Mouse (Mus musculus) kidney, adult 11 months (tissue): ENCODE data around the gene Dck.
"Not testable (repeated sequence)": the region's sequence is repeated elsewhere in the genome, so short reads cannot be mapped to it uniquely, and the experiment has no call there.

ENCODE experiments used
- DNase-seq: peaks from one replicate; pipeline ENCODE4 v3.0.0; 2022

The Dck gene

GRCm38 (mm10) chr5:88764987-88765481 is at the start of gene Dck:
Gene Dck, plus strand, starts transcription at chr5:88764996.
- peak; percentile 98 for DNase-seq

DNA sequence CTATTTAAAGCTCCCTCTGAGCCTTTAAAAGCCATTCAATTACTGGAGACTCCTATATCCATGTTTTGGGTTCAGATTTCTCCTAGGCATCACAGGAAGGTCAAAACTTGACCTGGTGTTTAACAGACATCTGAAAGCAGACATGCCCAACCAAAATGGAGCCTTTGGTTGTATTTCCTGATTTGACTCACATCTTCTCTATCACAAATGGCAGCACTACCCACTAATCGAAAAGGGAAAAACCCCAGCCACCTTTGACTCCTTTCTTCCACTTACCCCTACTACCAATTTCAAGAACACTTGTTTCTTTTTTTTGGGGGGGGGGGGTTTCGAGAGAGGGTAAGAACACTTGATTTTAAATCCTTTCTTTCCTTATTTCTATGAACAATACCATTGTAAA is 47.8 kb upstream of the Dck start:
- DNase-seq: no peak

DNA sequence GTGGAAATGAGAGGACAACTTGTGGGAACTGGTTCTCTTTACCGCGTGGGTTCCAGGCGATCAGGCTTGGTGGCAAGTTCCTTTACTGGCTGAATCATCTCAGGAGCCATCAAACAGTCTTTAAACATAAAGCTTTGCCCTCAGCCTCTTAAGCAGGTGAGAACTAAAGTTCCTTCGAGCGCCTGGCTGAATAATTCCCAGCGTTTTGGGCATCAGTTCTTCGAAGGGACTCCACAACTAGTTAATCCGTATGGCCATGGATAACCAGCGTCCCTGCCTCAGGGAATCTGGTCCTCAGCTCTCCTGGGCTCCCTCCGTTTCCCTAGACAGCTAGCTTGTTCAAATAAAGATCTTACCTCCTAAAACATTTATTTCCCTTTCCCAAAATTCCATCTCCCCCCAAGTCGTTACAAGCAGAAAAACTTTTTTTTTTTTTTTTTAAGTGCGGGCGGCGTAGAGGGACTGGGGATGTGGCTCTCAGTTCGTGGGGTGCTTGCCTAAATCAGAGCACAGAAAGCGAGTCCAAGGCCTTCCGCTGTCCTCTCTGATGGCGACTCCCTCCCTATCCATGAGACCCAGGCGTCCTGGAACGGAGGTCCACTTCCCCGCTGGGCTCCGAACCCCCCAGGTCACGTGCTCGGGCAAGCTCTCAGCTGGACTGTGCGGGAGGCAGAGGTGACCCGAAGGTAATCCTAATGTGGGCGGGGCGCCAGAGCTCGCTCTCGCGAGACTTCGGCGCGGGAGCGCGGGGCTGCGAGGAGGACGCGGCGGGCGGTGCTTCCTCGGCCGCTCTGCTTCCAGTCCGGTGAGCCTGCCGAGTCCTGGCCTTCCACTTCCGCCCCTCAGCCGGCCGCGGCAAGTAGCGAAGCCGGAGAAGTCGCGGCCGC is 44.4 kb upstream of the Dck start, which contains the start of gene Mob1b:
TSS of gene Mob1b (plus strand) at position 740 of the 887 bp plus-strand sequence.
- peak; percentile 97 for DNase-seq

DNA sequence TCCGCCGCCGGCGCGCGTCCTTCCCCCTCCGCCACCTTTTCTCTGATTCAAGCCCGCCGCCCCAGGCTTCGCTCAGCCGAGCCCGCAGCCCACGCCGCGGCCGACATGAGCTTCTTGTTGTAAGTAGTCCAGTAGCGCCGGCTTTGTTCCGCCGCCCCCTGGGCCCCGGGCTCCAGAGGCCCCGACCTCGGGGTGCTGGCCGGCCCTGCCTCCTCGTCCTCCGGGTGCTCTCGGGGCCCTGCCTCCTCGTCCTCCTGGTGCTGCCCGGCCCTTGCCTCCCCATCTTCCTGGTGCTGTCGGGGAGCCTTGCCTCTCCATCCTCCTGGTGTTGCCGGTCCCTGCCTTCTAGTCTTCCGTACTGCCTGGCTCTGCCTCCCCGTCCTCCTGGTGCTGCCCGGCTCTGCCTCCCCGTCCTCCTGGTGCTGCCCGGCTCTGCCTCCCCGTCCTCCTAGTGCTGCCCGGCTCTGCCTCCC is 43.8 kb upstream of the Dck start:
- no peak for DNase-seq

DNA sequence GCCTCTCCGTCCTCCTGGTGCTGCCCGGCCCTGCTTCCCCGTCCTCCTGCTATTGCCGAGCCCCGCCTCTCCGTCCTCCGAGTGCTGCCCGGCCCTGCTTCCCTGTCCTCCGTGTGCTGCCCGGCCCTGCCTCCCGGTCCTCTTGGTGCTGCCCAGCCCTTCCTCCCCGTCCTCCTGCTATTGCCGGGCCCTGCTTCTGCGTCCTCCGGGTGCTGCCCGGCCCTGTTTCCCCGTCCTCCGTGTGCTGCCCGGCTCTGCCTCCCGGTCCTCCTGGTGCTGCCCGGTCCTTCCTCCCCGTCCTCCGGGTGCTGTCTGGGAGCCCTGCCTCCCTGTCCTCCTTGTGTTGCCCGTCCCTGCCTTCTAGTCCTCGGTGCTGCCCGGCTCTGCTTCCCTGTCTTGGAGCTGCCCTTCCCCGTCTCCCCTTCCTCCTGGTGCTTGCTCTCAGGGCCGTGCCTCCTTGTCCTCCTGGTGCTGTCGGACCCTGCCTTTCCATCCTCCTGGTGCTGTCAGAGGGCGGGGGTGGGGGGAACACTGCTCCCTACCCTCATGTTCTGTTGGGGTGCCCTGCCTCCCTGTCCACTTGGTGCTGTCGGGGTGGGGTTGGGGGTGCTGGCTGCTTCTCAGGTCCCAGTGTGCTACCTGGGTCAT is 43.1 kb upstream of the Dck start:
- DNase-seq: peak; percentile 35

DNA sequence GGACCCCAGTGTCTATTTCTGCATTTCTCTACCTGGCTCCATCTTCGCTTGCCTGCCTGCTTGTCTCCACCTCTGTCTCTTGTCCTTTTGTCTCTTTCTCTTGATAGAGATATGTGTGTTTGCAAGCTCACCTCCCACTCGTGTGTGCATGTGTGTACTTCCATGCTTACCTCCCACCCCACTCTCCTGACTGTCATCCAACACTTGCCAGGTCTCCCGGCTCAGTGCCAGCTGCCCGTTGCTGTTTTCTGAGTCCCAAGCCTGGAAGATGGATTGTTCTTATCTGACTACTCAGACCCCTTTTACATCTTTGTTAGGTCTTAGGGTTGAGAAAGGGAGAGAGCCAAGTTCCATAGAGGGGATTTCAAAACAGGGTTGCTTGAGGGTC is 42.6 kb upstream of the Dck start:
- DNase-seq: no peak

GRCm38 (mm10) chr5:88724030-88724429 is 40.8 kb upstream of the Dck start:
- no peak for DNase-seq

GRCm38 (mm10) chr5:88727593-88728144 is 37.1 kb upstream of the Dck start:
- DNase-seq: no peak

GRCm38 (mm10) chr5:88734786-88735185 is 30.0 kb upstream of the Dck start:
- DNase-seq: no peak

DNA sequence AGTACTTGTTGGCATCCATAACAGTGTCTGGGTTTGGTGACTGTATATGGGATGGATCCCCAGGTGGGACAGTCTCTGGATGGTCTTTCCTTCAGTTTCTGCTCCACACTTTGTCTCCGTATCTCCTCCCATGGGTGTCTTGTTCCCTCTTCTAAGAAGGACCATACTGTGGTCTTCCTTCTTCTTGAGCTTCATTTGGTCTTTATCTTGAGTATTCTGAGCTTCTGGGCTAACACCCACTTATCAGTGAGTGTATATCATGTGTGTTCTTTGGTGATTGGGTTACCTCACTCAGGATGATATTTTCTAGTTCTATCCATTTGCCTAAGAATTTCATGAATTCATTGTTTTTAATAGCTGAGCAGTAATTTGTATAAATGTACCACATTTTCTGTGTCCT is 23.7 kb upstream of the Dck start:
- DNase-seq: not testable (repeated sequence)

DNA sequence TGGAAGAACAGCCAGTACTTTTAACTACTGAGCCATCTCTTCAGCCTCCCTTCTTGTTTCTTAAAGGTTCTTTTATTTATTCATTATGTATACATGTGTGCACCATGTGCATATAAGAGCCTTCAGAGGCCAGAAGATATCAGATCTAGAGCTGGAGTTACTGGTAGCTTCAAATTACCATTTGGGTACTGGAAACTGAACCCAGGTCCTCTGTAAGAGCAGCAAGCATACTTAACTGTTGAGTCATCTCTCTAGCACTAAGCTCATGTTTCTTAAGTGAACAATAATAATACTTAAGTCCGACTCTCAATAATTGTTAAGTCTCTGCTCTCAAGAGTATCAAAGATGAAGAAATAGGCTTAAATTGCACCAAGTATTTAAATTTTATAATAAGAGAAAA is 17.0 kb upstream of the Dck start:
- no peak for DNase-seq

- no peak for DNase-seq
Measured at GRCm38 (mm10) chr5:88753199-88753598, 11.6 kb upstream of the Dck start.

DNA sequence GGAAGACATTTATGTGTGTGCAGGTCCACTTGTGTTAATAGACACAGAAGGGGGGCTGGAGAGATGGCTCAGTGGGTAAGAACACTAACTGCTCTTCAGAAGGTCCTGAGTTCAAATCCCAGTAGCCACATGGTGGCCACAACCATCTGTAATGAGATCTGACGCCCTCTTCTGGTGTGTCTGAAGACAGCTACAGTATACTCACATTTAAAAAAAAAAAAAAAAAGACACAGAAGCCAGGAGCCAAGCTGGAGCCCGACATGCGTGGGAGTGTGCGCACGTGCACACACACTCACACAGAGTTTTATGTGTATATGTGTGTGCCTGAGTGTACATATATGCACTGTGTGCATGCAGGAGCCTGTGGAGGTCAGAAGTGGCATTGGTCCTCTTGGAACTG is 2.2 kb upstream of the Dck start:
- no peak for DNase-seq

DNA sequence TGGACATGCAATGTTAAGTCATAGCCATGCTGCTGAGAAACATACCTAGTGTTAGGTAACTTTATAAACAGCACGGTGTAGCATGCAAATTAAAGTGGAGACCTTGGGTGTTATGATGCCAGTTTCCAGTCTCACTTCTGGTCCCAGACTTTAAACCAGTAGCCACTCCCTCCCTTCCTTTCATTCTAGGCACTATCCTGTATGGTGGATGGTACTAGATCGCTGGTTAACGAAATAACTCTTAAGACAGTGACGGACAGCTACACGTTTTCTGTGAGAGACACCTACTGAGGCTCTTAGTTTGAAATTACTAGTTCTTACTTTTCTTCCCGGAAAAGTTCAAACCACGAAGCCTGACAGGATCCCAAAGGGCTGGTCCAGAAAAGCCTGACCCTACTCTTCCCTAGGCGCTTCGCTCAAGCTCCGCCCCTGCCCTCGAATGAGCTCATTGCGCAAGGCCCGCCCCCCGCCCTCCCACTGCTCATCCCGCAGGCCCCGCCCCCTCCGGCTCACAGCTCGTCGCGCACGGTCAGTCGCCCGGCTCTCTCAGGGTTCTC is 288 bp upstream of the Dck start:
- no peak for DNase-seq

DNA sequence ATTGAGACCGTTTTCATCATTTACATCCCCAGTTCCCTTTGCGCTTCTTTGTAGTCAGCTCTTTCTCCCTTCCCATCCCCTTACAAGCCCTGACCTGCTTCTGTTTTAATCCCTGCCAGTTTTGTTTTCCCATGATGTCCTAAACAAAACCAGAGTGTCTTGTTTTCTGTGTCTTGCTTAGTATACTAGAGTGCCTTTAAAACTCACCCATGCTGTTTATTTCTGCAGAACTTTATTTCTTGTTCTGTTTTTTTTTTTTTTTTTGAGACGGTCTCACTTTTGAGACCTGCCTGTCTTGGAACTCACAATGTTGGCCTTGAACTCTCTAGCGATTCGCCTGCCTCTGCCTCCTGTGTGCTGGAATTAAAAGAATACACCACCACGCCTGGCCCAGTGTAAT is 791 bp downstream of the Dck start:
- DNase-seq: no peak

DNA sequence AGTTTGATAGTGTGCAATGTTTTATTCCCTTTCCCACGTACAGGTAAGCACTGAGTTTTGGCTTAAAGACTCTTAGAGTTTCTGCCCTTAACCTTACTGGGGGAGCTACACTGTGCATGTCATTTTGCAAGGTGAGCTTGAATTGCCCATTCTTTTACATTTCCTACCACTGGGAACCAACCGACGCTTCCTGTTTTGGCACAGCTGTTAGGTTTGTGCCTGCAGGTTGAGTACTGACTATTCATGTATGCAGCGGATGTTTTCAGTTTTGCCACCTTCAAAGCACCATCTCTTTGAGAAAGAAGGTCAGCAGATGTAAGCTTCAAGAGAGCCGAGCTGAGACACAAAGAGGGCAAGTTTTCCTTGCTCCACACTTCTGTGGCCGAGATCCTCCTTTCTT is 1.3 kb downstream of the Dck start:
- no peak for DNase-seq

GRCm38 (mm10) chr5:88766863-88767262 is 2.1 kb downstream of the Dck start:
- DNase-seq: no peak

- no peak for DNase-seq
Measured at GRCm38 (mm10) chr5:88768201-88768600, 3.4 kb downstream of the Dck start.

DNA sequence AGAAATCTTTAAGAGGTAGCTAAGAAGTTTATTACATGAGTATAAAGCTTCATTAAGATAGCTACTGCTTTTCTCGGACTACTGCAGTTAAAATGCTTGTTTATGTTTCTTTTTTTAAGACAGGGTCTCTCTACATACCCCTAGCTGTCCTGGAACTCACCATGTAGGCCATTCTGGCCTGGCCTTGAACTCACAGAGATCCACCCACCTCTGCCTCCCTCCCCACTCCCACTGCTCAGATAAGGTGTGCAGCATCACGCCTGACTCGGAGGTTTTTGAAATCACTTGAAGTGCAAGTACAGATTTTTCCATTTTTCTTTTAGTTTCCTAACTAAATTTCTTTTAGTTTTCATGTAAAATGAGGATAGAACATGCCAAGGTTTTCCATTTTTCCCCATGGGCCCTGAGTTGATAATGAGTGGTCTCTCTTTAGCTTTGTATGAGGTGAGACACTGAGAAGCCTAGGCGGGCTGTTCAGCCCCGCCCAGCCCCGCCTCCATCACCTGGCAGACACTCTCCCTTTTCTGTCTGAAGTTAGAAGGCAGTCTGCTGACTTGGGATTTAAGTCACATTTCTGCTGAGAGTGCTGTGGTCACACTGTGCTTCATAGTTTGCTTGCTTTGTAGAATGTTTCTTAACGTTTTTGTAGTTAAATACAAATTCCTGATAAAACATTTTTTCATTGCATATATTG is 17.4 kb downstream of the Dck start:
- no peak for DNase-seq

- DNase-seq: no peak
Measured at GRCm38 (mm10) chr5:88785059-88785458, 20.3 kb downstream of the Dck start.

- no peak for DNase-seq
Measured at GRCm38 (mm10) chr5:88790675-88791074, 25.9 kb downstream of the Dck start.
